Mouse (Mus musculus) layer of hippocampus, adult 8-10 months (tissue): ENCODE results near the gene Olfr1110. TPM values are rescaled to one million over a fixed set of nuclear protein-coding genes. Genes with fewer than 3 reads are reported as not detected.
"Not testable (repeated sequence)": the region's sequence is repeated elsewhere in the genome, so short reads cannot be mapped to it uniquely, and the experiment has no call there.

Experiments
- DNase-seq, 2 experiments: peaks; one replicate each; pipeline ENCODE4 v3.0.0; 2022; ENCODE audit warnings: low spot score in 2 of 2
- total RNA-seq, 4 experiments: library from RNA; stranded (reverse); gene quantifications; 2 replicates each; pipeline ENCODE4 v1.2.4; 2022

Olfr1110 gene
- total RNA-seq = not detected

DNA sequence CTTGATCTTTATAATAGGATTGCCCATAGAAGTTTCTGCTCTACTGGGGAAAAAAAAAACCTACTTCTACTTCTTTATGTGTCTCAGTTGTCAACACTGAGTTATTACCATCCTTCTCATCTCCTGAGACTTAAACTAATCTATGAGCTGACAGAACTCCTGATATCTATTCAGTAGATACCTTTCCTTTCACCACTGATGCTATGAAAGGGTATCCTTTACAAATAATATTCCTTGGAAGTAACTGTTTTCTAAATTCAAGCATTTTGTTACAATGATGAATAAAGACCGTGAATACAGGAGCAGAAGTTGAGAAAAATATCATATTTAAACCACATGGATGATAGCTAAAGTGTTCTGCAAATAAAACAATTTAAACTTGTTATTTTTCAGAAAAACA is at the start of gene Olfr1110:
TSS of gene Olfr1110 (minus strand) at position 101 of the 400 bp plus-strand sequence.
- DNase-seq = no peak

- DNase-seq = no peak
Measured at GRCm38 (mm10) chr2:87187498-87187897, 47.4 kb upstream of the Olfr1110 start, which contains the start of gene Olfr1112. Gene Olfr1112, plus strand, starts transcription at chr2:87187798.

DNA sequence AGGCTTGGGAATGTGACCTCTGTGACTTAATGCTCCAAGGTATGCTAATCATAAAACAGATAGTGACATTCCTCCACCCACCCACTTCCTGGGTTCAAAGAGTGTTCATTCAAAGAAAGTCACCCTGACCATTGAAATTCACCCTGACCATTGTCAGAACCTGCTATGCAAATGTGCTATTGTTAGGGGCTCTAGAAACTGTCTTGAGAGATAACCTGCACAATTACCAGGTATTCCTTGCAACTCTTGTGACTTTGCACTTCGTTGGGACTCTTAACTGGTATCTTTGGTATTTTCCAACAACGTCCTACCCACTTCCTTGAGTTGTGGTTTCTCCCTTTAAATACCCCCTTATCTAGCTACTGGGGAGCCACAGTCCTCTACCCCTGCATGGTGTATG is 27.6 kb upstream of the Olfr1110 start:
- DNase-seq = not testable (repeated sequence)

DNA sequence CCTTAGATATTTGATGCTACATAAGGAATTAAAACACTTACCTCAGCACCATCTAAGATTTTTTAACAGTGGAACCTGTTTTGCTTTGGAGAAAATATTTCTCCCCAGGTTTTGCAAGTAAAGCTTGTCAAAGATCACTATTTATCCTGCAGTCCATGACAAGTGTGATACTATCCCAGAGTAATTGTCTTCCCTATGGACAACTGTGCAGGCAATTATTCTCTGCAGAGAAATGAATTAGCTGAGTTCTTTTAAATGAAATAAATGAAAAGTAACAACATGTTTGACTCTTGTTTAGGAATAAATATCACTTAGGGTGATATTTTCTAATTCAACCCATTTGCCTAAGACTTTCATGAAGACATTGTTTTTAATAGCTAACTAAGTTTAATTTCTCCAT is 12.4 kb upstream of the Olfr1110 start, which contains the start of gene Olfr1111:
TSS of gene Olfr1111 (minus strand) at position 101 of the 400 bp plus-strand sequence.
- DNase-seq = no peak

GRCm38 (mm10) chr2:87114467-87114866 is 25.6 kb downstream of the Olfr1110 start, which contains the start of gene Olfr259:
Gene Olfr259, minus strand, starts transcription at chr2:87114567.
- no peak for DNase-seq

DNA sequence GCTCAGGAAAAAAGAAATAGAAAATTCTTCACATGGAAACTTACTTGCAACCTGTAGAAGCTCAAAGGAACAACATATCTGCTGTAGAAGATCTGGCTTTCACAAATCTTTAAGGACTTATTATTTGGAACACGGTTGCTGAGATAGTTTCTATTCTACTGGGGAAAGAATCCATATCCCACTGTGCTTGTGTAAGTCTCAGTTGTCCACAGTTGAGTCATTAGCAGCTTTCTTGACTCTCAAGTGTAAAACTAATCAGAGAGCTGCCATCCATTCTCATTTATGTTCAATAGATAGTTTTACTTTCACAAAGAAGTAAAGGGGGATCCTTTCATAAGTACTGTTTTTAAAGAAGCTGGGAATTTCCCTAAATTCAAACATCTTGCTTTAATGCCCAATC is 44.2 kb downstream of the Olfr1110 start, which contains the start of gene Olfr1109:
TSS of gene Olfr1109 (minus strand) at position 101 of the 400 bp plus-strand sequence.
- no peak for DNase-seq

Other genes starting within 250 kb of the Olfr1110 start
- not detected for gene Olfr1097, start 248.1 kb downstream of the Olfr1110 start, total RNA-seq
- not detected for gene Olfr1098, start 215.8 kb downstream of the Olfr1110 start, total RNA-seq
- gene Olfr1099, start 179.6 kb downstream of the Olfr1110 start, total RNA-seq = not detected
- gene Olfr1100, start 160.3 kb downstream of the Olfr1110 start, total RNA-seq = not detected
- gene Olfr1101, start 149.1 kb downstream of the Olfr1110 start, total RNA-seq = not detected
- gene Olfr1102, start 141.9 kb downstream of the Olfr1110 start, total RNA-seq = not detected
- gene Olfr1104, start 113.2 kb downstream of the Olfr1110 start, total RNA-seq = not detected
- not detected for gene Olfr1105, start 103.8 kb downstream of the Olfr1110 start, total RNA-seq
- gene Olfr1106, start 88.0 kb downstream of the Olfr1110 start, total RNA-seq = not detected
- gene Olfr1107, start 64.5 kb downstream of the Olfr1110 start, total RNA-seq = not detected
- not detected for gene Olfr1109, start 44.3 kb downstream of the Olfr1110 start, total RNA-seq
- not detected for gene Olfr259, start 25.7 kb downstream of the Olfr1110 start, total RNA-seq
- gene Olfr1111, start 12.3 kb upstream of the Olfr1110 start, total RNA-seq = not detected
- gene Olfr1112, start 47.5 kb upstream of the Olfr1110 start, total RNA-seq = not detected
- gene Olfr1113, start 68.7 kb upstream of the Olfr1110 start, total RNA-seq = not detected
- gene Olfr1115, start 107.7 kb upstream of the Olfr1110 start, total RNA-seq = not detected
- gene Olfr1116, start 127.2 kb upstream of the Olfr1110 start, total RNA-seq = not detected
- not detected for gene Olfr1118, start 167.3 kb upstream of the Olfr1110 start, total RNA-seq
- gene Olfr1120, start 214.5 kb upstream of the Olfr1110 start, total RNA-seq = not detected
- gene Olfr1121, start 229.6 kb upstream of the Olfr1110 start, total RNA-seq = not detected
- gene Olfr1122, start 245.5 kb upstream of the Olfr1110 start, total RNA-seq = under 1 TPM in 3 of 4 experiments, not detected in 1; 0.09 to 0.14 (median 0.10) TPM